Mouse (Mus musculus): Measurements from ENCODE around the gene Osmr. TPM values are rescaled to one million over a fixed set of nuclear protein-coding genes. Genes with fewer than 3 reads are reported as not detected.

Osmr gene
- polyA plus RNA-seq, 1 experiment from 2014 or later, result 0.11 TPM

Other genes starting within 250 kb of the Osmr start
- gene Rictor, start 166.6 kb downstream of the Osmr start, polyA plus RNA-seq (2016; fragmentation: Nextera tagmentation; extraction: Ambion mirVana), result 33.5 and 36.1 TPM in 2 replicates
- 5.6 and 7.4 TPM in 2 replicates for gene Lifr, start 215.6 kb upstream of the Osmr start, polyA plus RNA-seq (2016; fragmentation: Nextera tagmentation; extraction: Ambion mirVana)